ENCODE assay signal across 8 mouse cellular contexts in the genomic region with DNA sequence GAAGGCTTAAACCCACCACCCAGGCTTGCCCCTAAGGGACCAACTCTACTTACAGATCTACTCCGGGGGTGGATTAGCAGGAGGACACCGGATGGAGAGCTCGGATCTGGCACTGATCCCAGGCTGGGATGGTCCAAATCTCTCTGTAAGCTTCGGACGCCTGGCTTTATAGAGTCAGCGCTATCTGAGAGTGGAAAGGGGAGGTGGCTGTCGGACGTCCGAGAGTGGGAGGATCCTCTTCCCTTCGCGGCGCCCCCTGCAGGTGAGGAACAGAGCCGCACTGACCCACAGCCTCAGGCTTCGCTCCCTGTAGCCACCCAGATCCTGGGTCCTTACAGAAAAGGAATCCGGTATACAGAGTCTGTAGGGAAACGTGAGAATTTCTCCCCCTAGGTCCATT. TPM values are rescaled to one million over a fixed set of nuclear protein-coding genes. Genes with fewer than 3 reads are reported as not detected.
A peak's percentile ranks its signal among the peaks of the same experiment; 100 is the strongest.
DNase-seq lines count a peak whose midpoint lies in the region; ATAC-seq lines count a peak whose summit lies in the region.

A gene (minus strand): TSS at position 150 of the 400 bp plus-strand sequence.

- peak; percentile 44; the same call in 1 of the 2 replicates for ATAC-seq in forebrain, embryonic 11.5 days (replicated peaks; ENCODE audit: low FRiP score)
- ATAC-seq in megakaryocyte, adult 5-6 weeks (ENCODE audit: poor library complexity, severe bottlenecking), result peak; percentile 80
- no peak for ATAC-seq in inflammation-experienced regulatory T-cells, adult 6 months

- H3K27ac ChIP-seq in forebrain, embryonic 11.5 days (ENCODE audit: low read depth, low read length), result no peak within 1 kb of the TSS

- peaks cover 8% of the 10 kb centered on the region; the same call in 1 of the 2 replicates for H3K27me3 ChIP-seq in forebrain, embryonic 11.5 days (ENCODE audit: control insufficient read depth, insufficient read depth, low read length)

- no peaks in the 10 kb centered on the region for H3K36me3 ChIP-seq in forebrain, embryonic 11.5 days (ENCODE audit: control insufficient read depth, insufficient read depth, low read length)

- no peaks in the 10 kb centered on the region; the same call in 1 of the 2 replicates for H3K4me1 ChIP-seq in forebrain, embryonic 11.5 days (replicated peaks; ENCODE audit: control insufficient read depth, insufficient read depth, low read length)

- peak within 1 kb of the TSS; percentile 38 for H3K4me2 ChIP-seq in forebrain, embryonic 11.5 days (ENCODE audit: low read depth, low read length, severe bottlenecking)

- intact Hi-C loops in heart, postnatal 10 days (cut with DNase I), result no loop called here

- DNase-seq in Muller cell, postnatal 12 days (ENCODE audit: inconsistent ontology term), result peak; percentile 76
- peak; percentile 38 for DNase-seq in c-Kit-positive CD71-negative TER-119-negative erythroid progenitor cells, embryonic 14.5 days (ENCODE audit: low read depth)
- peak; percentile 80 for DNase-seq in forebrain, embryonic 11.5 days (ENCODE audit: low spot score)
- peak; percentile 83 to 89 for DNase-seq in heart, postnatal 10 days
- peak; percentile 63 to 81 for DNase-seq in kidney, postnatal 36 days
- peak; percentile 12 for DNase-seq in right cerebral cortex, postnatal 25 days

- WGBS in forebrain, embryonic 11.5 days, result 4% methylated on average over 16 of the region's 16 CpGs

- no peak within 1 kb of the TSS for H3K4me3 ChIP-seq in forebrain, embryonic 11.5 days (ENCODE audit: low read depth, low read length)

- no peak within 1 kb of the TSS for H3K9ac ChIP-seq in forebrain, embryonic 11.5 days (ENCODE audit: low read length)

- H3K9me3 ChIP-seq in forebrain, embryonic 11.5 days (ENCODE audit: control insufficient read depth, low read length), result no peaks in the 10 kb centered on the region

RNA-seq across cellular contexts. Expression of the gene that starts here (rescaled TPM):
- 0.09 and 0.12 TPM in 2 replicates for polyA plus RNA-seq in forebrain, embryonic 11.5 days (2014; fragmentation: Nextera tagmentation; extraction: Ambion mirVana)
- 10 to 100 TPM; 23.3 to 27.3 TPM for total RNA-seq in heart, postnatal 10 days (2021)
- 0.02 TPM in 1 of 2 replicates, not detected in the other for total RNA-seq in megakaryocyte, adult 5-6 weeks (2015)
- 0.04 TPM in 1 of 2 replicates, not detected in the other for total RNA-seq in megakaryocyte, adult 5-6 weeks (2017)
- under 1 TPM in 1 of 3 experiments, not detected in 2; 0.10 TPM for polyA plus RNA-seq in inflammation-experienced regulatory T-cells, adult 6 months (2017; shearing (Covaris generic))

Comparison
In these comparisons a context has a peak if more than half of its experiments do, and no peak if none do; other contexts are left out.
1. RNA of the gene that starts here (total RNA-seq): 23.3 to 27.3 TPM in heart, postnatal 10 days; 0.02 to 0.04 TPM in megakaryocyte, adult 5-6 weeks; every median in the first group is over 10 times any median in the second.
2. Peak in DNase-seq, ATAC-seq and H3K4me2 ChIP-seq in forebrain, embryonic 11.5 days; RNA of the gene not detected or under 1 TPM.
3. Peak in ATAC-seq in megakaryocyte, adult 5-6 weeks; RNA of the gene not detected or under 1 TPM.
4. DNase-seq: peak in every context shown above with its lines; median percentile 86 in heart, postnatal 10 days; 80 in forebrain, embryonic 11.5 days; 76 in Muller cell, postnatal 12 days; 72 in kidney, postnatal 36 days; 38 in c-Kit-positive CD71-negative TER-119-negative erythroid progenitor cells, embryonic 14.5 days; 12 in right cerebral cortex, postnatal 25 days.